Mouse (Mus musculus) ovary, postnatal 14 days (tissue): Measurements from ENCODE around the gene Gm20547.
"Not testable (repeated sequence)": the region's sequence is repeated elsewhere in the genome, so short reads cannot be mapped to it uniquely, and the experiment has no call there.

Experiments
- DNase-seq: peaks from one replicate; pipeline ENCODE4 v3.0.0; 2022; ENCODE audit warnings: low spot score

Gene Gm20547

DNA sequence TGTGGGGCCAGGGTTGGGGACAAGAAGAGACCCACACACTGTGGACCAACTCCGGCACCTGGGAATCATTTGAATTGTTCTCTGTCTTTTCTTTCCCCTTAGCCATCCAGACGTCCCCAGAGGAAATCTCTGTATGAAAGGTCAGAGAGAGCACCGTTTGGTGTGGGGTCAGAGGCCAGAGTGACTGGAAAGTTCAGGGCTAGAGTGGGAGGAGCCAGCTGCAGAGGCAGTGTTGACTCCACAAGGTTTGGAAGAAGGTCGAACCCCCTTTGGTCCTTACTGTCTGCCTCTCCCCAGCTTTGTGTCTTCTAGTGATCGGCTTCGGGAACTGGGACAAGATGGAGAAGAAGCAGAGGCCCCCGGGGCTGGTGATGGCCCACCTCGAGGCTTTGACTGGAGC is 28.3 kb downstream of the Gm20547 start:
- DNase-seq = no peak

- no peak for DNase-seq
These were observed 31.2 kb downstream of the Gm20547 start for GRCm38 (mm10) chr17:34850517-34851125.

DNA sequence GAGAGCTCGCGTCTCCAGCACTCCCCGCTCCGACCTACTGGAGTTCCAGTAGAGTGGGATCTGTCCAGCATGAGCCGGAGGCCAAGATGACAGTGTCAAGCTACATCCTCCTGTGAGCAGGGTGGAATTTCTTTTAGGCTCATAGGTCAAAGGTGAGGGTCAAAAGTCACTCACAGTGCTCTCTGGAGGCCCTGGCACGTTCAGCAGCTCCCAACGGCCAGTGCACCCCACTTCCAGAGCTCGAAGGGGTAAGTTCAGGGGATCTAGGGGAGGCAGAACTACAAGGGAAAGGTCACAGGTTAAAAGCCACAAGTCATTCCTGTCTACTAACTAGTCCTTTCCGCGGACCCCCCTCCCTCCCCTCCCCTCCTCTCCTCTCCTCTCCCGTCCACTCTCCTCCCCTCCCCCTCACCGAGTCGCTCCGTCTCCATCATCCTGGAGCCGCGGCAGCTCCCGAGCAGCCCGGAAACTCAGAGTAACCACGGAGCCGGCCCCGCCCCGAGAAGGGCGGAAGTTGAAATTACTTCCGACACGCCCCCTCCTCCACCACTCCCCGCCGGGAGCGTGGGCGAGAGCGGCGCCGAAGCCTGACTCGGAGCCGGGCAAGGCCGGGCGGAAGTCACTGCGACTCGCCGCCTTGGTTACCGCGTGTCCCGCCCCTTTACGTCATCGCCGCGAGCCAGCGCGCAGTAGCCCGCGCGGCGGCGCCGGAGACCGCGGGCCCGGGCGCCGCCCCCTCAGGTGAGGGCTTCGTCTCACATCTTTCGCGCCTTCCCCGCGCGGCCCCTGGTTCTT is 31.9 kb downstream of the Gm20547 start, which contains the start of the genes Skiv2l and Nelfe:
Gene Skiv2l (minus strand): TSS at position 489 of the 795 bp plus-strand sequence.
Gene Nelfe (plus strand): TSS at position 670 of the 795 bp plus-strand sequence.
- DNase-seq = peak; percentile 97

GRCm38 (mm10) chr17:34847615-34848014 is 34.2 kb downstream of the Gm20547 start:
- no peak for DNase-seq

- DNase-seq = no peak
These were observed 34.6 kb downstream of the Gm20547 start for GRCm38 (mm10) chr17:34847192-34847591.

DNA sequence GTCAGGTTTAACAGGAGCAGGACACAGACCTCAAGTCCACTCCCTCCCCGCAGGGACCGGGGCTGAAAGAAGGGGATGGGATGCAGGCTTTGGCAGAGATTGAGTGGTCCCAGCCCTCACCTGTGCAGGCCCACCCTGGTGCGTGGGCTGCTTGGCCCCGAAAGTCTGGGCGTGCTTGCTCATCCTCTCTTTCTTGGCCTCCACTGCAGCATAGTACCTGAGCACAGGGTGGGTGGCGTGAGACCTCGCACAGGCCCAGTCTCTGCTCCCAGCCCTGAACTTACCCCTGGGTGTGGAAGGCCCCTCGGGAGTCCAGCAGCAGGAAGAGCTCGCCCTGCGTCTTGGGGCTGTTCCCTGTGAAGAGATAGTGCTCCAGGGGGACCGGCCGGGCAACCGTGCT is 37.0 kb downstream of the Gm20547 start:
- DNase-seq = no peak

DNA sequence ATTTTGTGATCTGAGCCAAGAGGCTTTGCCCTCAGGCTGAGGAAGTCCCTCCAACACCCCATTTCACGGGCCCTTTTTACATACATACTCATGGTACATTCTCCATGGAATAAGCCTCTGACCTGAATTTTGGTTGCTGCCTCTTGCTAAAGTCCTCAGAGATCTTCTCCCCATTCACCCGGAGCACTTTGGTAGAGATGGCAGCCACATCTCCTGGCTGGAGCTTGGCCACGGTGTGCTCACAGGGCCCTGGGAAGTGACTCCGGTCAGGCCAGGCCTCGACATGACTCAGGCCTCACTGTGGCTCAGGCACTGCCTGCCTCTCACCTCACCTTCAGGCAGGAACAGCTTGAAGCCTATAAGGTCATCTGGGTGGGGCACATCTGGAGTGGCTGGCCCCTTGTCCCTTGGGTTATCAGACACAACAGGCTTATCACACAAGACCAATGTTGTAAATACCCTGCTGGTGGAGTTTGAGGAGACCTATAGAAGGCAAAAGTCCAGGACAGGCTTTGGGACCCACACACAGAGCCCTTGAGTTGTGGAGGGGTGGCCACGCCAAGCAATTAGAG is 41.0 kb downstream of the Gm20547 start:
- DNase-seq = no peak

- no peak for DNase-seq
These were observed 43.1 kb downstream of the Gm20547 start for GRCm38 (mm10) chr17:34838785-34839184.

- no peak for DNase-seq
These were observed 44.1 kb downstream of the Gm20547 start for GRCm38 (mm10) chr17:34837464-34838324.

- DNase-seq = peak; percentile 96
These were observed 45.0 kb downstream of the Gm20547 start, which contains the start of the genes Stk19 and Dxo for GRCm38 (mm10) chr17:34836856-34837221. Stk19 (minus strand) TSS chr17:34836945. Dxo (plus strand) TSS chr17:34837019.

DNA sequence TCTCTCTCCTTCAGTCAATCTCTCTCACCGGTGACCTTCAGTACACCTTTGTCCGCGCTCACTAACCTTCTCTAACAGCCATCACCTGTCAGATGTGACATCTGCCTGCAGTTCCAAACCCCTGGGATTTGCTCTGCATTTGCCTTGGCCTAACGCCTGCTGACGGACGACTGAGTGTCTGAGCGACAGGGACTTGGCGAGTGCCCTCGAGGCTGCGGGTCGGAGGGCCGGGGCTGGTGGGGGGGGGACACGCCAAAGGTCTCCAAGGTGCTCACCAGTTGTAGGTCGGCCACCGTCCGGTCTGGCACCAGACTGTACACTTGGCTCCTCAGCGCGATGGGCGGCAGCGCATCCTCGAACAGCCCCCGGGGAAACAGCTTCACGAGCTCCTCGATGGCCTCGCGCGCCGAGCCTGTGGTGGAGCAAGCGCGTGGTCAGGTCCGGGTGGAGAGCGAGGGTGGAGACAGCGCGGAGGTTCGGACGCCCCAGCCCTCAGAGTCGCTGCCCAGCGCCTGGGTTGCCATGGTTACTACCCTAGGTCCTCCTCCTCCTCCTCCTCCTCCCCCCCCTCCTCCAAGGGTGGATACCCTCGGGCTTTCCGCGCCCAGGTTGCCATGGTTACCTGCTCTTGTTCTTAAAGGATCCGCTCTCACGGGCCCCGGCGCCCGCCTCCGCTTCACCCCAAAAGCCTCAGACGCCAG is 45.5 kb downstream of the Gm20547 start:
- no peak for DNase-seq

- DNase-seq = not testable (repeated sequence)
These were observed 51.1 kb downstream of the Gm20547 start for GRCm38 (mm10) chr17:34830776-34831175.

DNA sequence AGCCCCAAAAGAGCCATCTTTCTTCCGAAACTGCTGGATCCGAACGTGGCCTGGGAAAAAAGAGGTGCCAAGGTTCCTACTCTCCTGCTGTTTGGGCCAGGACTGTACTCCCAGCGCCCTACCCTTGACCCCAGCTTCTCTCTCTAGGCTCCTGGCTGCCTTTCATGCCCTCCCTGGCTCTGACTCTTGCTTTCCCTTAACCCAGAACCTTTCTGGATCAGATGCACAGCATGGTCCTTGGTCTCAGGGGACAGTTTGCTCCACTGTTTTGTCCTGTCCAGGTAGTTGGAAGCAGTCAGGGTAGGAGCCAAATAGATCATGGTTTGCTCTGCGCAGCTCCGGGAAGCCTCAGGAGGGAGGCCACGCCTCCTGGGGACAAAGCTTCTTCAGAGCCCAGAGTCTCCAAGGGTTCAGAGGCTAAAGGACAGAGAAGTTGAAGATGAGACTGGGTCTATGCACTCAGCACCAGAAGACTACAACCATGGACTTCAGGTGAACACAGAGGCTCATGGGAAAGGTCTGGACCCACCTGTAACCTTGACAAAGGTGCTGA is 66.9 kb downstream of the Gm20547 start:
- DNase-seq = no peak

DNA sequence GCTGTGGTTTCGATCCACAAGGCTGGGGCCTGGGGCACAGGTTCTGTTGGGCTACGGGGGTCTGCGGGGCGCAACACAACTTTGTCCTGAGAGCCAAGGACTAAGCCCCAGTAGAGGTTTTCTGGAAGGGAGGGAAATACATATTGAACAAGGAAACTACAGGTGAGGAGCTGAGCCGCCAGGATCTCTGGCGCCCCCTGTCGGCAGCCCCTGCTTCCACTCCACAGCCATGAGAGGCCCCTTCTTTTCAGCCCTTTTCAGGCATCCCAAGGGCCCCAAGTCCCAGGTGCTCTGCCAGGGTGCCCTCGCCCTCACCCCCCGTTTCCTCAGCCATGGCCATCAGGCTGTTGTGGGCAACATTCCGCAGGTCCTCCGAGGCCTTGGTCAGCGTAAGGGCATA is 68.1 kb downstream of the Gm20547 start:
- peak; percentile 28 for DNase-seq

DNA sequence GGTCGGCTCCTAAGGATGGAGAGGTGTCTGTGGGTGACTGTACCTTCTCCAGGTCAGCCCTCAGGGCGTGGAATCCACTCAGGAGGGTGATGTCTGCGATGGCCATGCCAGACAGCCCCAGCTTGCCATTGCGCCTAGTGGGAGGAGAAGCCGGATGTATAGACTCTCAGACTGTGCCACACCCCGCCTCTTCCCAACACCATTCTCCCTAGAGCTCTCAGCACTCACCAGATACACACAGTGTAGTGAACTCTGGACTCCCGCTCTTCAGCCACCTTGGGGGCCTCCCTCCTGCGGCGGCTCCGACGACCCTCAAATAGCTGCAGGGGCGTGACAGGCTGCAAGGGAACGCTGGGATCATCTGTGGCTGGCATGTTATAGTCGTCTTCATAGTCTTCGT is 70.6 kb downstream of the Gm20547 start:
- no peak for DNase-seq

- not testable (repeated sequence) for DNase-seq
These were observed 71.0 kb downstream of the Gm20547 start for GRCm38 (mm10) chr17:34810811-34811210.

DNA sequence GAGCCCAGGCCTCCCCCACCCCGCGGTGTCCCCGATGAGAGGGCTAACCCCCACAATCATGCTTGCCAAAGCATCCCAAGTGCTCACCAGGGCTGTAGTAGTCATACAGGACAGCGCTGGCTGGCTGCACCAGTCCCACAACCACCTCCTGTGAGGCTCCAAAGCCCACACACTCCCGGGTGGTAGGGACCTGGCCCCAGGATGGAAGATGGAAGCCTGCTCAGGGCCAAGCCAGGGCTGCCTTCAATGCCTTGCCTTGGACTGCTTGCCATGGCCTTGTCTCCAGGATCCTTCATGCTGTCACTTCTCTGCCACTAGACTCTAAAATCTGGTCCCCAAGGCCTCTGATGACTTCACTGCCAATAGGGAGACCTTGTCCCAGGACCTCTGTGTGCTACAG is 71.4 kb downstream of the Gm20547 start:
- not testable (repeated sequence) for DNase-seq

GRCm38 (mm10) chr17:34808599-34809205 is 73.1 kb downstream of the Gm20547 start:
- no peak for DNase-seq

DNA sequence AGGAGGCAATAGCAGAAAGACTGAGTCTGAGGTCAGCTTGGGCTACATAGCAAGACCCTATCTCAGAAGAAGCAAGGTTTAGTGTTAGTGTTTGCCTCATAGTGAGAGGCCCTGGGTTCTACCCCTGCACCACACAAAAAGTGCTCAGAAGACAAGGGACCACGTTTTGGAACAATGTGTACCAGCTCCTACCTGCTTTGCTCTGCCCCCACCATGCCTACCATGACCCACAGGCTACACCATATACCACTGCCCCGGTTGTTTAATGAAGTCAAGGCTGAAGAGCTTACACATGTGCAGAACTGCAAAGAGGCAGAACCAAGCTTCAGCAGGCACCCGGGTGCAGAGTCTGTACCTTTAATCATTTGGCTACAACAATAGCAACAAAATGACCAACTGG is 74.7 kb downstream of the Gm20547 start:
- DNase-seq = no peak
